Comparison of ENCODE assay signal across 13 mouse cellular contexts in genomic region chr13:98832451-98833450, GRCm38 (mm10). TPM values are rescaled to one million over a fixed set of nuclear protein-coding genes. Genes with fewer than 3 reads are reported as not detected.
DNase-seq lines count a peak whose midpoint lies in the region; ATAC-seq and TF ChIP-seq lines count a peak whose summit lies in the region.
"Had no signal": no experiment of that assay in that cellular context is flagged by ENCODE, and none has a peak within 500 bp of the region (broad histone marks: within the 10 kb centered on the region; RNA-seq: fewer than 3 reads in every experiment).

No protein-coding gene starts in this region.

- peak; percentile 39 for DNase-seq in lung, postnatal 25 days (ENCODE audit: low spot score)
- DNase-seq in lung, postnatal 0 days (ENCODE audit: low spot score): no peak
- peak; percentile 37 for DNase-seq in naive thymus-derived CD4-positive, alpha-beta T cell, adult 2 months (ENCODE audit: low read depth)
- DNase-seq in gastrocnemius, adult 18-20 months (ENCODE audit: low spot score): no peak
- no peak for DNase-seq in gastrocnemius, adult 8-10 months (ENCODE audit: low spot score in 2 of 2)
- DNase-seq: cerebellum, postnatal 25 days; heart, postnatal 10 days; left cerebral cortex, postnatal 4 days had no signal

- no peak for TF ChIP-seq CTCF in lung, postnatal 0 days (IDR thresholded peaks at IDR 0.05)

- H3K4me2 ChIP-seq in lung, postnatal 0 days (replicated peaks; ENCODE audit: low read depth, low read length): no peak overlapping the region
- H3K4me2 ChIP-seq: lung, embryonic 15.5 days had no signal

- WGBS in lung, postnatal 0 days: 68% methylated on average over 10 of the region's 10 CpGs

- no peak for TF ChIP-seq EP300 in lung, postnatal 0 days (IDR thresholded peaks at IDR 0.05)

- H3K9ac ChIP-seq in lung, postnatal 0 days (replicated peaks; ENCODE audit: low read depth): no peak overlapping the region
- H3K9ac ChIP-seq: lung, embryonic 15.5 days had no signal

- ATAC-seq in lung, postnatal 0 days: no peak
- ATAC-seq in CD4-positive, CD25-positive, alpha-beta regulatory T cell, adult 4 months: peak; percentile 42
- ATAC-seq in common myeloid progenitor, adult 5-6 weeks (replicated peaks; ENCODE audit: low read depth, poor library complexity, severe bottlenecking): peak; percentile 73
- ATAC-seq: midbrain, embryonic 16.5 days had no signal

- H3K4me3 ChIP-seq in lung, postnatal 0 days (ENCODE audit: low read depth, low read length): no peak overlapping the region
- H3K4me3 ChIP-seq: lung, embryonic 15.5 days had no signal

- no peaks in the 10 kb centered on the region for H3K4me1 ChIP-seq in lung, postnatal 0 days (ENCODE audit: insufficient read depth, low read depth, low read length)
- H3K4me1 ChIP-seq: lung, embryonic 15.5 days had no signal

- H3K27ac ChIP-seq in lung, postnatal 0 days (ENCODE audit: low read length): no peak overlapping the region
- H3K27ac ChIP-seq: lung, embryonic 15.5 days had no signal

- no peaks in the 10 kb centered on the region for H3K9me3 ChIP-seq in lung, postnatal 0 days (ENCODE audit: low read length)
- H3K9me3 ChIP-seq: G1E; lung, embryonic 15.5 days had no signal

- no peaks in the 10 kb centered on the region for H3K27me3 ChIP-seq in lung, postnatal 0 days (replicated peaks; ENCODE audit: insufficient read depth, low read length)
- H3K27me3 ChIP-seq: lung, embryonic 15.5 days had no signal

- no peaks in the 10 kb centered on the region for H3K36me3 ChIP-seq in lung, postnatal 0 days (ENCODE audit: insufficient read depth, low read length)
- H3K36me3 ChIP-seq: lung, embryonic 15.5 days had no signal

RNA-seq across cellular contexts. Expression of gene Fcho2, which starts 17.5 kb away (rescaled TPM):
- polyA plus RNA-seq in lung, postnatal 0 days (2015; fragmentation: Nextera tagmentation; extraction: Ambion mirVana): 45.9 and 54.8 TPM in 2 replicates
- 10 to 100 TPM; 40.5 to 46.8 TPM for polyA plus RNA-seq in CD4-positive, CD25-positive, alpha-beta regulatory T cell, adult 4 months (2017; shearing (Covaris generic))
- 22.8 and 35.0 TPM in 2 replicates for total RNA-seq in common myeloid progenitor, adult 5-6 weeks (2017)
- 10 to 100 TPM; 21.3 to 26.3 TPM for total RNA-seq in gastrocnemius, adult 18-20 months (2021)
- 10 to 100 TPM; 14.8 to 21.3 (median 19.2) TPM for total RNA-seq in gastrocnemius, adult 8-10 months (2022)

Comparison
In these comparisons a context has a peak if more than half of its experiments do, and no peak if none do; other contexts are left out.
1. DNase-seq: peak in lung, postnatal 25 days (single experiment) and naive thymus-derived CD4-positive, alpha-beta T cell, adult 2 months (single experiment); none in lung, postnatal 0 days (single experiment), gastrocnemius, adult 18-20 months (single experiment) and gastrocnemius, adult 8-10 months (0 of 2).